Mouse (Mus musculus) heart, embryonic 16.5 days (tissue): Measurements from ENCODE around the gene Sirt1. TPM values are rescaled to one million over a fixed set of nuclear protein-coding genes. Genes with fewer than 3 reads are reported as not detected.
"Not testable (repeated sequence)": the region's sequence is repeated elsewhere in the genome, so short reads cannot be mapped to it uniquely, and the experiment has no call there.

Source experiments
- ATAC-seq: fragments of 200-750 bp; cut with Nextera tagmentation; replicated peaks from 2 replicates; pipeline ENCODE4 v1.8.0; 2017; ENCODE audit warnings: moderate number of reproducible peaks; ENCODE audit not compliant: insufficient read depth, low FRiP score; ENCODE audit errors: extremely low read depth
- H3K27ac ChIP-seq: fragments of 300-500 bp; sonication (generic); 2 replicates; pipeline ENCODE4 v1.5.1; 2014; ENCODE audit warnings: mild to moderate bottlenecking, low read length, control low read depth, moderate library complexity
- H3K27me3 ChIP-seq: fragments of 300-500 bp; sonication (generic); 2 replicates; pipeline ENCODE4 v1.6.1; 2014; ENCODE audit warnings: low read length, mixed read lengths; ENCODE audit not compliant: control insufficient read depth, insufficient read depth
- H3K36me3 ChIP-seq: fragments of 300-500 bp; sonication (generic); 2 replicates; pipeline ENCODE4 v1.6.1; 2014; ENCODE audit not compliant: control insufficient read depth, insufficient read depth
- H3K4me1 ChIP-seq: fragments of 300-500 bp; sonication (generic); 2 replicates; pipeline ENCODE4 v1.6.1; 2014; ENCODE audit warnings: low read length, mixed read lengths; ENCODE audit not compliant: control insufficient read depth, insufficient read depth
- H3K4me2 ChIP-seq: fragments of 300-500 bp; sonication (generic); 2 replicates; pipeline ENCODE4 v1.6.1; 2014; ENCODE audit warnings: low read depth, mild to moderate bottlenecking, control low read depth, low read length
- H3K4me3 ChIP-seq: fragments of 300-500 bp; sonication (generic); 2 replicates; pipeline ENCODE4 v1.5.1; 2014; ENCODE audit warnings: mild to moderate bottlenecking, control low read depth, low read length
- H3K9ac ChIP-seq: fragments of 300-500 bp; sonication (generic); 2 replicates; pipeline ENCODE4 v1.6.1; 2014; ENCODE audit warnings: low read length, control low read depth
- H3K9me3 ChIP-seq: fragments of 300-500 bp; sonication (generic); replicated peaks from 2 replicates; pipeline ENCODE4 v1.6.1; 2016; ENCODE audit warnings: low read length; ENCODE audit not compliant: control insufficient read depth
- WGBS: fragments of 180-500 bp; shearing (Covaris S2); extraction: QIAGEN DNeasy Blood & Tissue Kit; methylation state at CpG from one replicate; pipeline ENCODE4 v1.1.7; 2014; 5-methylcytosine and 5-hydroxymethylcytosine counted together
- polyA plus RNA-seq: library from polyadenylated mRNA; unstranded; fragments of >200 nt; fragmentation: Nextera tagmentation; extraction: Ambion mirVana; gene quantifications from 2 replicates; pipeline ENCODE4 v1.2.1, GENCODE M21; 2015

Sirt1 gene
- polyA plus RNA-seq, 1 experiment from 2014 or later = 2.7 TPM

GRCm38 (mm10) chr10:63377468-63377867, 4.0 kb downstream of the Sirt1 start:
- Histone ChIP-seq H3K4me2 (no peak overlapping the region), H3K36me3 (no peaks in the 10 kb centered on the region), H3K4me1 (peaks cover 6% of the 10 kb centered on the region), H3K9me3 (no peaks in the 10 kb centered on the region), H3K4me3 (no peak overlapping the region), H3K27me3 (no peaks in the 10 kb centered on the region), H3K9ac (no peak overlapping the region), H3K27ac (no peak overlapping the region)
- 16% methylated on average over 9 of the region's 9 CpGs for WGBS
- ATAC-seq = no peak

DNA sequence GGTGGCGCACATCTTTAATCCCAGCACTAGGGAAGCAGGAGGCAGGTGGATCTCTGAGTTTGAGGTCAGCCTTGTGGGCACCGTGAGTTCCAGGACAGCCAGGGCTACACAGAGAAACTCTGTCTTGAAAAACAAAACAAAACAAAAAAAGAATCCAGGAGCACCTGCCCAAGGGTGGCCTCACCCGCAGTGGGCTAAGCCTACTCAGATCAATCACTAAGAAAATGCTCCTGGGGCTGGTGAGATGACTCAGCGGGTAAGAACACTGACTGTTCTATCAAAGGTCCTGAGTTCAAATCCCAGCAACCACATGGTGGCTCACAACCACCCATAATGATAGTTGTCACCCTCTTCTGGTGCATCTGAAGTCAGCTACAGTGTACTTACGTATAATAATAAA, 5.2 kb downstream of the Sirt1 start:
- Histone ChIP-seq H3K9me3 (no peaks in the 10 kb centered on the region), H3K27ac (no peak overlapping the region), H3K4me2 (no peak overlapping the region), H3K9ac (no peak overlapping the region), H3K4me1 (no peaks in the 10 kb centered on the region), H3K36me3 (no peaks in the 10 kb centered on the region), H3K4me3 (no peak overlapping the region), H3K27me3 (no peaks in the 10 kb centered on the region)
- no peak for ATAC-seq
- WGBS = 86% methylated on average over 5 of the region's 5 CpGs

GRCm38 (mm10) chr10:63368041-63368440, 13.5 kb downstream of the Sirt1 start:
- no peak overlapping the region for H3K4me3 ChIP-seq
- H3K4me1 ChIP-seq = no peaks in the 10 kb centered on the region
- H3K27ac ChIP-seq = no peak overlapping the region
- ATAC-seq = no peak
- WGBS = 64% methylated on average over 3 of the region's 3 CpGs
- no peak overlapping the region for H3K4me2 ChIP-seq
- no peak overlapping the region for H3K9ac ChIP-seq
- H3K36me3 ChIP-seq = no peaks in the 10 kb centered on the region
- H3K9me3 ChIP-seq = no peaks in the 10 kb centered on the region
- H3K27me3 ChIP-seq = no peaks in the 10 kb centered on the region

DNA sequence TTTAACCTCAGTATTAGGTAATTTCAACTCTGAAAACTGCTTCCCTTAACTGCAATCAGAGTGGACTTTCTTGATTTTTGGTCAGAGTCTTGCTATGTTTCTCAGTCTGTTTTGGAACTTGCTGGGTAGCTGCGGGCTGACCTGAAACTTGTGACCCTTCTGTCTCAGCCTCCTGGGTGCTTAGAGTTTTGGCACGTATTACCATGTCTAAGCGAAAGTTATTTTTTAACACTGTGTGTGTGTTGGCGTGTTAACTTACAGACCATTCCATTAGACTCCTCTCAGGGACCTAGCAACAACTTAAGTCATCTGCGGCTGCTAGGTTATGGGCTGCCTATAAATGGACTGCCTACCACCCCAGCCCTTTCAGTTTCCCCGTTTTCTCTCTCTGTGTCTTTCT, 14.1 kb downstream of the Sirt1 start:
- ATAC-seq = no peak
- H3K36me3 ChIP-seq = no peaks in the 10 kb centered on the region
- no peak overlapping the region for H3K27ac ChIP-seq
- H3K4me2 ChIP-seq = no peak overlapping the region
- no peak overlapping the region for H3K9ac ChIP-seq
- H3K27me3 ChIP-seq = no peaks in the 10 kb centered on the region
- H3K4me1 ChIP-seq = no peaks in the 10 kb centered on the region
- whole genome bisulfite sequencing = 75% methylated on average over 6 of the region's 6 CpGs
- no peak overlapping the region for H3K4me3 ChIP-seq
- H3K9me3 ChIP-seq = no peaks in the 10 kb centered on the region

GRCm38 (mm10) chr10:63365918-63366455, 15.5 kb downstream of the Sirt1 start:
- ATAC-seq = no peak
- Histone ChIP-seq H3K4me2 (peak overlapping the region; percentile 43), H3K36me3 (no peaks in the 10 kb centered on the region), H3K4me1 (no peaks in the 10 kb centered on the region), H3K9me3 (no peaks in the 10 kb centered on the region), H3K27ac (no peak overlapping the region), H3K4me3 (no peak overlapping the region), H3K9ac (no peak overlapping the region), H3K27me3 (no peaks in the 10 kb centered on the region)
- 60% methylated on average over 7 of the region's 7 CpGs for WGBS

DNA sequence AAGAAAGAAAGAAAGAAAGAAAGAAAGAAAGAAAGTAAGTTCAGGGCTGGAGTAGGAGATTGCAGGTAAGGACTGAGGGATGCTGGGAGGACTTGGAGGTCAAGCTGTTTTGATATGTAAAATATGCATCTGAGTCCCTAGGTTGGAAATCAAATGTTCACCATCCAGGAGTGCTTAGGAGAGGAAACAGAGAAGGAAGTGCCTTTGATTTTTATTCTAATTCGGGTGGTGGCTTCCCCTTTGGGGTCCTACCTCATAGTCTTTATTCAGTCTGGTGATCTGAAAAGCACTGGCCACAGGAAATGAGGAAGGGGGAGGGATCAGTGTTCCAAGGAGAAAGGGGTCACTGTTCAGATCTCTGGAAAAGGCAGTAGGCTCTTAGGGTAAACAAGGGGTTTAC, 21.0 kb downstream of the Sirt1 start:
- H3K36me3 ChIP-seq = no peaks in the 10 kb centered on the region
- no peak overlapping the region for H3K27ac ChIP-seq
- H3K9me3 ChIP-seq = no peaks in the 10 kb centered on the region
- 42% methylated on average over 1 of the region's 1 CpGs for WGBS
- no peak for ATAC-seq
- H3K4me1 ChIP-seq = no peaks in the 10 kb centered on the region
- H3K4me3 ChIP-seq = no peak overlapping the region
- H3K27me3 ChIP-seq = no peaks in the 10 kb centered on the region
- no peak overlapping the region for H3K9ac ChIP-seq
- no peak overlapping the region for H3K4me2 ChIP-seq

DNA sequence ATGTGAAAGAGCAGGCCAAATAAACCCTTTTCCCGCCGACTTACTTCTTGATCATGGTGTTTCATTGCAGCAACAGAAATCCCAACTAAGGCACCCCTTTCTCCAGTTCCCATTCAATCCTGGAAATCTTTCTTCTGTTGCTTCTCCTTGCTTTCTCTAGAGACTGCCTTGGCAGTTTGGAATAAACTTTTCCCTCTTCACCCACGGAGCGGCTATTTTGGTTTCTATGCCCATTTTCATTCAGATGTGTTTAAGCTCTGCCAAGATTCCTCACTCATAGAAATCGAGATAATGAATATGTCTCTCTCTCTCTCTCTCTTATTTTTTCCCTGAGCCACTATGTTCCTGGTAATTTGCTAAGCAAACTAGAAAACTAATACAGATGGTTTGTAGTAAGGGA, 29.4 kb downstream of the Sirt1 start:
- Histone ChIP-seq H3K4me3 (no peak overlapping the region), H3K27me3 (no peaks in the 10 kb centered on the region), H3K27ac (no peak overlapping the region), H3K9me3 (peaks cover 4% of the 10 kb centered on the region; the same call in 1 of the 2 replicates), H3K4me2 (no peak overlapping the region), H3K36me3 (no peaks in the 10 kb centered on the region), H3K9ac (no peak overlapping the region), H3K4me1 (no peaks in the 10 kb centered on the region)
- ATAC-seq = no peak
- 72% methylated on average over 5 of the region's 5 CpGs for WGBS

DNA sequence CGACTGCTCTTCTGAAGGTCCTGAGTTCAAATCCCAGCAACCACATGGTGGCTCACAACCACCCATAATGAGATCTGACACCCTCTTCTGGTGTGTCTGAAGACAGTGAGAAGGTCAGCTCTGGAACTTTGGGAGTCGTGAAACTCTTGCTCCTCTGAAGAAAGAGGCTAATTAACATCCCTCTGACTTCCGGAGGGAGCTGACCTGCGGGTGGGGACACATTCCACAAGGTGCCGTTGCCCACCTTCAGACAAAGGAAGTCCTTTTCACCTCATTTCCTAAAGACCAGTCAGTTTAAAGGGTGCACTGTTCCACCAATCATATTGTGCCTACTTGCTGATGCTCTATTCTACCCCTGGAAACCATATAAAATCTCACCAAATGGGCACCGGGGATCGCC, 30.4 kb downstream of the Sirt1 start:
- not testable (repeated sequence) for H3K4me1 ChIP-seq, H3K9me3 ChIP-seq, H3K27me3 ChIP-seq, H3K36me3 ChIP-seq, H3K4me2 ChIP-seq, H3K9ac ChIP-seq, H3K27ac ChIP-seq, ATAC-seq, H3K4me3 ChIP-seq
- 76% methylated on average over 7 of the region's 7 CpGs for WGBS

DNA sequence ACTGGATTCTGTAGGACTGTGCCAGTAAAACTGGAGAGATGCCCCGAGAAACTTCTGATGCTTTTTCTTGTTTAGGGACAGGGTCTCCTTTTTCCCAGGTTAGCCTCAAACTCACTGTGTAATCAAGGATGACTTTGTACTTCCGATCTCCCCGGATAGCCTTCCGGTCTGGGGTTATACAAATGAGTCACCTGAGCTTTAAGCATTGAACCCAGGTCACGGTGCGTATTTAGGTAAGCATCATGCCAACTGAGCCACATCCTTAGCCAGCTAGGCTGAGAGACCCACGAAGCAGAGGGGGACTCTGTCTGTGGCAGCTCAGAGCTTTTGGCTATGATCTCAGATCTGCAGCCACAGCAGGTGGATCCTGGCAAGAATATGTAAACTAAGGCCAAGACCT, 30.8 kb downstream of the Sirt1 start:
- H3K27ac ChIP-seq = no peak overlapping the region
- H3K4me2 ChIP-seq = no peak overlapping the region
- no peaks in the 10 kb centered on the region for H3K27me3 ChIP-seq
- H3K36me3 ChIP-seq = no peaks in the 10 kb centered on the region
- H3K9me3 ChIP-seq = peaks cover 4% of the 10 kb centered on the region; the same call in 1 of the 2 replicates
- 89% methylated on average over 7 of the region's 7 CpGs for WGBS
- no peak overlapping the region for H3K9ac ChIP-seq
- ATAC-seq = no peak
- H3K4me1 ChIP-seq = no peaks in the 10 kb centered on the region
- H3K4me3 ChIP-seq = no peak overlapping the region

GRCm38 (mm10) chr10:63348291-63348690, 33.2 kb downstream of the Sirt1 start:
- no peaks in the 10 kb centered on the region for H3K36me3 ChIP-seq
- H3K9ac ChIP-seq = no peak overlapping the region
- ATAC-seq = no peak
- H3K27me3 ChIP-seq = no peaks in the 10 kb centered on the region
- WGBS = 65% methylated on average over 3 of the region's 3 CpGs
- no peak overlapping the region for H3K4me3 ChIP-seq
- no peaks in the 10 kb centered on the region for H3K4me1 ChIP-seq
- H3K4me2 ChIP-seq = no peak overlapping the region
- no peaks in the 10 kb centered on the region for H3K9me3 ChIP-seq
- H3K27ac ChIP-seq = no peak overlapping the region
